Mouse (Mus musculus) stomach, postnatal 0 days (tissue): ENCODE measurements at regions not wholly inside any gene's neighbourhood (a gene's known extent, or its start where the extent isn't known, plus 50 kb on each side); places are given as distances from the start of the nearest gene placed in this dataset.

Experiments used
- ATAC-seq: fragments of 200-750 bp; cut with Nextera tagmentation; 2 replicates; pipeline ENCODE4 v1.8.0; 2017; ENCODE audit not compliant: low FRiP score, low TSS enrichment
- DNase-seq: peaks from one replicate; pipeline ENCODE4 v3.0.0-alpha.2; 2016; ENCODE audit warnings: low spot score
- H3K27ac ChIP-seq: fragments of 300-500 bp; sonication (generic); replicated peaks from 2 replicates; pipeline ENCODE4 v1.5.1; 2014; ENCODE audit warnings: mild to moderate bottlenecking, control low read depth
- H3K27me3 ChIP-seq: fragments of 300-500 bp; sonication (generic); 2 replicates; pipeline ENCODE4 v1.6.1; 2014; ENCODE audit warnings: low read length; ENCODE audit not compliant: control insufficient read depth, insufficient read depth
- H3K36me3 ChIP-seq: fragments of 300-500 bp; sonication (generic); 2 replicates; pipeline ENCODE4 v1.6.1; 2014; ENCODE audit warnings: low read length, mixed read lengths; ENCODE audit not compliant: control insufficient read depth, insufficient read depth
- H3K4me1 ChIP-seq: fragments of 300-500 bp; sonication (generic); replicated peaks from 2 replicates; pipeline ENCODE4 v1.6.1; 2014; ENCODE audit warnings: antibody characterized with exemption; ENCODE audit not compliant: control insufficient read depth, insufficient read depth
- H3K4me2 ChIP-seq: fragments of 300-500 bp; sonication (generic); replicated peaks from 2 replicates; pipeline ENCODE4 v1.6.1; 2014; ENCODE audit warnings: low read depth, mild to moderate bottlenecking, control low read depth, moderate library complexity
- H3K4me3 ChIP-seq: fragments of 300-500 bp; sonication (generic); 2 replicates; pipeline ENCODE4 v1.5.1; 2014; ENCODE audit warnings: low read depth, low read length, control low read depth
- H3K9ac ChIP-seq: fragments of 300-500 bp; sonication (generic); 2 replicates; pipeline ENCODE4 v1.6.1; 2014; ENCODE audit warnings: mild to moderate bottlenecking, low read length, control low read depth, mixed read lengths
- H3K9me3 ChIP-seq: fragments of 300-500 bp; sonication (generic); 2 replicates; pipeline ENCODE4 v1.6.1; 2016; ENCODE audit warnings: low read length; ENCODE audit not compliant: control insufficient read depth
- CTCF ChIP-seq: IDR thresholded peaks from 2 replicates; pipeline ENCODE4 v1.5.1; 2016; ENCODE audit warnings: antibody characterized with exemption, low read depth, mild to moderate bottlenecking, moderate library complexity
- EP300 ChIP-seq: optimal IDR thresholded peaks from 2 replicates; pipeline ENCODE3; 2016; ENCODE audit warnings: antibody characterized with exemption
- WGBS: fragments of 180-500 bp; shearing (Covaris S2); extraction: QIAGEN DNeasy Blood & Tissue Kit; methylation state at CpG from one replicate; pipeline ENCODE4 v1.1.7; 2014; 5-methylcytosine and 5-hydroxymethylcytosine counted together

DNA sequence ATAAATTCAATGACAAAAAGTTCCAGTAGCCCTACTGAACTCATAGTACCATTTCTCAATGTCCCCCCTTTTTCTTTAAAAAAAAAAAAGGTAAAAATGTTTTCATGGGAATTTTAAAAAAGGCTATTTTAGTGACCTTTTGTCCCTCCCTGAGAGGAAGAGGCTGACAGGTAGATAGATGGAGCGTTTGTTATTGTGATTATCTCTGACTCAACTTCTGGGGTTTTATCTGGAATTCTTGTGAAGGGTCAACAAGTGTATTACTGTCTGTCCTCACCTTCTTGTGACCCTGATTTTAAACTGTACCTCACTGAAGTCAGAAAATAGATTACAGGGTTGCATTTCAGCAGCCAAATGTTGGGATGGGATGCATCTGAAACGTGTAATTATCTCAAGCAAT lies 179.3 kb upstream of the BC052040 start:
- TF ChIP-seq EP300, result no peak
- no peak for TF ChIP-seq CTCF
- no peaks in the 10 kb centered on the region for H3K4me1 ChIP-seq
- H3K9me3 ChIP-seq, result no peaks in the 10 kb centered on the region
- no peak for ATAC-seq
- H3K4me2 ChIP-seq, result no peak overlapping the region
- no peaks in the 10 kb centered on the region for H3K27me3 ChIP-seq
- 44% methylated on average over 2 of the region's 2 CpGs for WGBS
- no peak overlapping the region for H3K9ac ChIP-seq
- no peak for DNase-seq
- H3K36me3 ChIP-seq, result no peaks in the 10 kb centered on the region
- no peak overlapping the region for H3K4me3 ChIP-seq
- no peak overlapping the region for H3K27ac ChIP-seq

DNA sequence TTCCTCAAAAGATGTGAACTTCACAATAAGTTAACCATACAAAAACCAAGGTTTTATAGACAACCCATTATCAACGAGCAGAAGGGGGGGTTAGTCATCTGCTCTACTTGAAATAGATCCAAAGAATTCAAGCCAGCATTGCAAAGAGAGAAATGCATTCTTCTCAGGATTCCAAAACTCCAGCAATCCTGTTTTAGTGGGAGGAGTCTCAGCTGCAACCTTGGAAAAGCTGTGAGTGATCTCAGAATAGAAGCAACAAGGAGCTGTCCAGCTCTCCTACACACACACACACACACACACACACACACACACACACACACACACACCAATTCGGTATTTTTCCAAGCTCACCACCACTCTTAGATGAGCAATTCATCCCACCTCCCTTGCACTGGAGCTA lies 149.0 kb upstream of the BC052040 start:
- TF ChIP-seq EP300, result no peak
- TF ChIP-seq CTCF, result no peak
- 23% methylated on average over 2 of the region's 2 CpGs for WGBS
- no peak for DNase-seq

DNA sequence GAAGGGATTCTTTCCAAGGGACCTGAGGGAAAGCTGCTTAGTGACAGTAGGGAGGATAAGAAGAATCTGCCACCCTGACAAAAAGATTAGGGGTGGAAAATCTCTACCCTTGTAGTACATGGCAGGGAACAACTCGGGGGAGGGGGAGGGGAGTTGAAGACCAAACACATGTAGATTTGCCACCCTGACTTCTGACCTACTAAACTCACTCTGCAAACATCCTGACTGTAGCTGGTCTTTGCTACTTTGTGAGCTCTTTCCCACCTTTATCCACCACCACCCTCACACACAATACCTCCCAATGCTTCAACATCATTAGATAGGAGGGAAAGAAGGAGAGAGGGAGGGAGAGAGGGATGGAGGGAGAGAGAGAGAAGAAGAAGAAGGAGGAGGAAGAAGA lies 140.4 kb upstream of the BC052040 start:
- Histone ChIP-seq H3K9ac (no peak overlapping the region), H3K27ac (no peak overlapping the region), H3K36me3 (no peaks in the 10 kb centered on the region), H3K4me2 (no peak overlapping the region), H3K9me3 (no peaks in the 10 kb centered on the region), H3K4me1 (no peaks in the 10 kb centered on the region), H3K27me3 (no peaks in the 10 kb centered on the region), H3K4me3 (no peak overlapping the region)
- whole genome bisulfite sequencing, result 11% methylated on average over 1 of the region's 1 CpGs
- ATAC-seq (no peak), DNase-seq (no peak)
- TF ChIP-seq CTCF (no peak), EP300 (no peak)

More for the DNA sequence above, 149.0 kb upstream of the BC052040 start:
- Histone ChIP-seq H3K4me2 (no peak overlapping the region), H3K27ac (no peak overlapping the region), H3K9ac (no peak overlapping the region), H3K4me1 (no peaks in the 10 kb centered on the region), H3K9me3 (no peaks in the 10 kb centered on the region), H3K27me3 (no peaks in the 10 kb centered on the region), H3K4me3 (no peak overlapping the region), H3K36me3 (no peaks in the 10 kb centered on the region)
- no peak for ATAC-seq

DNA sequence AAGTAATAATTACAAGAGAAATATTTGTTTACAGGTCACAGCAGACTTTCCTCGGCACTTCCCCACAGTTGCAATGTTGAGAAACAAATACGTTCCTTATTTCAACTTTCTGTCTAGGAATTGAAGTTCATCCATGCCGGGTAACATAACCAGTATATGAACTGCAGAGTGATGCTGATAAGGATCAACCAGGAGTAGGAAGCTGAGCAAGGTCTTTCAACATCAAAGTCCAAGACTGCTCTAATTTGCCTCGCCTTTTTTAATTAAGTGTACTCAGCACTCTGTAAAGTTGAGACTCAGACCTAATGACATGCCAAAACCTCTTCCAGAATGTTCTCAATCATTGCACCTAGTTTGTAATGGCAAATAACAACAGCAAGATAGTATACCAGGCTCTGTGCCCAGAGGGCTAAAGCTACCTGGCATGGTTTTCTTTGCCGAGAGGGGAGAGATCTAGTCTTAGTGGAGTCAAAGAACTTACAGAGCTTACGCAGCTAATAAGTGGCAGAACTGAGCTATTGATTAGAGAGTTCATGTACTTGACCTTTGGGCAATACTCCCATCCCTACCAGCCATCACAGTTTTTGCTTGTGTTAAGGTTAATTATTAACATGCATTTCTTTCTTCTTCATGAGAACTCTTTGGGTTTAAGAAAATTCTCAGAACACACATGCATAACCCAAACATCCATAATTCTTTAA lies 131.6 kb upstream of the BC052040 start:
- no peak for ATAC-seq
- no peak for DNase-seq

DNA sequence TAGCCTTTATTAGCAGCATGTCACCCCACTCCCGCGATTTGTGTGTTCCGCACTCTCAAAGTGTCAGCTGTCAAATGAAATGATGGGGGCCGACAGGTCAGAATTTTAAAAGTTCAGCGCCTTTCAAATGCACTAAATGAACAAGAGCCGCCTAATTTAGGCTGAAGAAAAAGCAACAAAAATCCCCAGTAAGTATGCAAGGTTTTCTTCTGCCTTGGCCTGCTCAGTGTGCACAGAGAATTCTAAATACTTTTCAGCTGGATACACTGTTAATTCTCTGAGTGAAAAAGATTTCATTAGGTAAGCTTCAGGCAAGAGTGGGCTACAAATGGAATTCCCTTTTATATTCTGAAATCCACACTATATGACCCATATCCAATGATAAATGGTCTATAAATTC lies 125.9 kb upstream of the BC052040 start:
- H3K36me3 ChIP-seq, result no peaks in the 10 kb centered on the region
- ATAC-seq, result no peak

More for the DNA sequence above, 131.6 kb upstream of the BC052040 start:
- no peak overlapping the region for H3K9ac ChIP-seq
- no peak for TF ChIP-seq EP300
- WGBS, result 64% methylated on average over 6 of the region's 6 CpGs
- H3K4me3 ChIP-seq, result no peak overlapping the region
- H3K27me3 ChIP-seq, result no peaks in the 10 kb centered on the region
- H3K4me2 ChIP-seq, result no peak overlapping the region
- H3K4me1 ChIP-seq, result no peaks in the 10 kb centered on the region
- H3K9me3 ChIP-seq, result no peaks in the 10 kb centered on the region
- no peaks in the 10 kb centered on the region for H3K36me3 ChIP-seq
- H3K27ac ChIP-seq, result no peak overlapping the region

DNA sequence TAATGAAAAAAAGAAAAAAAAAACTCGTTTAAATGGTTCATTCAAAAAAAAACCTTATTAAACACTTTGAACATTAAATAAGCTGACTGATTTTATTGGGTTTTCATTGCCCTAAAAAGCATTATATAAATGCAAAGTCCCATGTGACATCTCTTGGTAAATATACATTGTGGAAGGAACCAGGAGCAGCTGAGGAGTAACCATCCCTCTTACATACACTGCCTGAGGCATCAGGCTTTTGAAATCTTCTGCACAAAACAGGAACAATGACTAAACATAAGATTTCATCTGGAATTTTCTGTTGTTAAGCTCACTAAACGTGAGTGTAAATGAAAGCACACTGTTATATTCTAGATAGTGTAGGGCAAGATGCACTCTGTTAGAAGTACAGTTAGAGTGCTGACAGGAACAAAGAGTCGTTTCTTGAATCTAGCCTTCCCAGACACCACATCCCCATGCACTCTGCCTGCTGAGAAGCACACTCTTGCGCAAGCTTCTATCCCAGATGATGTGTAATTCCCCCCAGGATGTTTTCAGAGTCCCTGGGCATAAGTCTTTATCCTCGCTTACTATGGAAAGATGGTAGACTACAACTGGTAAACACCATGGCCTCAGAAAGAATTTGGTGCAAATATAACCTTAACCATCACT lies 125.0 kb upstream of the BC052040 start:
- H3K27ac ChIP-seq, result no peak overlapping the region
- no peak for DNase-seq
- ATAC-seq, result no peak
- TF ChIP-seq EP300, result no peak
- no peak for TF ChIP-seq CTCF
- 73% methylated on average over 5 of the region's 5 CpGs for WGBS
- H3K4me3 ChIP-seq, result no peak overlapping the region
- H3K27me3 ChIP-seq, result no peaks in the 10 kb centered on the region
- no peak overlapping the region for H3K4me2 ChIP-seq
- H3K9me3 ChIP-seq, result no peaks in the 10 kb centered on the region
- H3K9ac ChIP-seq, result no peak overlapping the region
- no peaks in the 10 kb centered on the region for H3K36me3 ChIP-seq
- H3K4me1 ChIP-seq, result no peaks in the 10 kb centered on the region

More for the DNA sequence above, 125.9 kb upstream of the BC052040 start:
- no peaks in the 10 kb centered on the region for H3K27me3 ChIP-seq
- no peak overlapping the region for H3K27ac ChIP-seq
- H3K9me3 ChIP-seq, result no peaks in the 10 kb centered on the region
- no peak overlapping the region for H3K9ac ChIP-seq
- WGBS, result 71% methylated on average over 6 of the region's 6 CpGs
- H3K4me2 ChIP-seq, result no peak overlapping the region
- DNase-seq, result no peak
- H3K4me1 ChIP-seq, result no peaks in the 10 kb centered on the region
- H3K4me3 ChIP-seq, result no peak overlapping the region
- TF ChIP-seq EP300 (no peak), CTCF (no peak)
